Mouse (Mus musculus) cerebellum, adult 2 months (tissue): ENCODE data around the gene Osm.

Source experiments
- CTCF ChIP-seq: fragments of 200-500 bp; IDR thresholded peaks from 2 replicates; pipeline ENCODE4 v1.5.1; 2011; ENCODE audit warnings: low read depth, mild to moderate bottlenecking, control low read depth, low read length, moderate library complexity, borderline replicate concordance; ENCODE audit not compliant: insufficient read depth
- POLR2A ChIP-seq: fragments of 200-500 bp; IDR thresholded peaks from 2 replicates; pipeline ENCODE4 v1.6.1; 2011; ENCODE audit warnings: low read length, control low read depth, borderline replicate concordance; ENCODE audit not compliant: insufficient read depth

DNA sequence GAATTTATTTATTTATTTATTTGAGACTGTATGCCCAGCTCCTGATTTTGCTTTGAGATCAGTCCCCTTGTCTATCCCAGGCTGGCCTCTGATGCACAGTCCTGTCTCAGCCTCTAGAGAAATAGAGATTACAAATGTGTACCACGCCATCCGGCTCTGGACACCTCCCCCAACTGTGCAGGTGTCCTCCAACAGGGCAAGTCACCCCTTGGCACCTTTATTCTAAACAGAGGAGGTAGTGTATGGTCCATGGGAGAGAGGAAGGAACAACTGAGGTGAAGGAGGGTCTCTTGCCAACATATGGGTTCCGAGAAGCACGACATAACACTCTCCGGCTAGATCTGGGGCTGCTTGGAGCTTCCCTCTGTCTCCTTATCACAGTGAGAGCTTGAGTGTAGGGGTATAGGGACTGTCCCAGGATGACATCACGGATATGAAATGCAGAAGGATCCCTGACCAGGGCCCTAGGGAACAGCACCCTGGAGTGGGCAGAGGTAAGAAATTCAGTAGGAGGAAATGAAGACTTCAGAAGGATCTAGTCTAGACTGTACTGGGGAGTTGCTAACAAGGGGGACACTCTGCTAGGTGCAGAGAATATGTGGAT, 1.1 kb upstream of the Osm start:
- TF ChIP-seq POLR2A (no peak), CTCF (no peak)
